Mouse (Mus musculus): ENCODE results near the gene Cyp2c55. TPM values are rescaled to one million over a fixed set of nuclear protein-coding genes. Genes with fewer than 3 reads are reported as not detected.

The Cyp2c55 gene
- under 1 TPM in 1 of 2 experiments, not detected in 1; 0.12 TPM for total RNA-seq (2021)
- long read RNA-seq, experiment 1, result 0 reads
- long read RNA-seq, experiment 2, result 0 reads

- no peak for DNase-seq
These were observed at the start of gene Cyp2c55 for GRCm38 (mm10) chr19:39006715-39007114. Cyp2c55 (plus strand) TSS chr19:39007019.

GRCm38 (mm10) chr19:38970741-38971140 is 36.1 kb upstream of the Cyp2c55 start:
- no peak for DNase-seq

GRCm38 (mm10) chr19:38972581-38972980 is 34.2 kb upstream of the Cyp2c55 start:
- DNase-seq, result no peak

GRCm38 (mm10) chr19:38973666-38974065 is 33.2 kb upstream of the Cyp2c55 start:
- DNase-seq, result no peak

GRCm38 (mm10) chr19:38976269-38976668 is 30.6 kb upstream of the Cyp2c55 start:
- no peak for DNase-seq

GRCm38 (mm10) chr19:38981966-38982365 is 24.9 kb upstream of the Cyp2c55 start:
- DNase-seq, result peak; percentile 23 to 81

GRCm38 (mm10) chr19:38998248-38998647 is 8.6 kb upstream of the Cyp2c55 start:
- no peak for DNase-seq

- DNase-seq, result no peak
These were observed 8.1 kb upstream of the Cyp2c55 start for GRCm38 (mm10) chr19:38998676-38999075.

- DNase-seq, result no peak
These were observed 1.7 kb upstream of the Cyp2c55 start for GRCm38 (mm10) chr19:39005132-39005531.

- DNase-seq, result no peak
These were observed 51.1 kb downstream of the Cyp2c55 start for GRCm38 (mm10) chr19:39057928-39058327.

- DNase-seq, result no peak
These were observed 53.9 kb downstream of the Cyp2c55 start, which contains the start of gene Cyp2c65 for GRCm38 (mm10) chr19:39060719-39061118. Cyp2c65 (plus strand) TSS chr19:39061015.

Small RNA genes lying within 50 kb of the gene (microRNA-seq; reads per million reads assigned to microRNA genes)
- gene Gm23800, result 0 reads per million in 2 experiments

Other genes with a start within 250 kb of the Cyp2c55 start
- 1 to 10 TPM; 6.3 to 6.9 TPM for gene Noc3l, start 187.8 kb upstream of the Cyp2c55 start, total RNA-seq (2021)
- gene Tbc1d12, start 170.4 kb upstream of the Cyp2c55 start, total RNA-seq (2021), result 1 to 10 TPM; 7.1 to 7.2 TPM
- 1 to 10 TPM in 1 of 2 experiments, under 1 TPM in 1; 0.97 to 1.5 TPM for gene Hells, start 76.1 kb upstream of the Cyp2c55 start, total RNA-seq (2021)
- gene Cyp2c65, start 54.0 kb downstream of the Cyp2c55 start, total RNA-seq (2021), result not detected
- not detected for gene Cyp2c66, start 106.9 kb downstream of the Cyp2c55 start, total RNA-seq (2021)